In genomic region chr19:14656022-14656388, GRCm38 (mm10) we compare ENCODE assay signal across 22 mouse cellular contexts. TPM values are rescaled to one million over a fixed set of nuclear protein-coding genes. Genes with fewer than 3 reads are reported as not detected.
DNase-seq lines count a peak whose midpoint lies in the region; ATAC-seq and TF ChIP-seq lines count a peak whose summit lies in the region.
"Had no signal": no experiment of that assay in that cellular context is flagged by ENCODE, and none has a peak within 500 bp of the region (broad histone marks: within the 10 kb centered on the region; RNA-seq: fewer than 3 reads in every experiment).

No protein-coding gene starts in this region.

- WGBS in intestine, embryonic 15.5 days, result 36% methylated on average over 2 of the region's 2 CpGs
- 75% methylated on average over 2 of the region's 2 CpGs for WGBS in midbrain, embryonic 10.5 days

- H3K4me3 ChIP-seq in ES-Bruce4 (ENCODE audit: low read depth, low read length) (no peak overlapping the region), ES-E14 (ENCODE audit: insufficient read depth in 1 of 2, low read depth in 1 of 2, low read length in 2 of 2, poor library complexity in 1 of 2, severe bottlenecking in 1 of 2) (no peak overlapping the region)
- no peak overlapping the region for H3K4me3 ChIP-seq in intestine, embryonic 15.5 days (replicated peaks)
- H3K4me3 ChIP-seq in midbrain, embryonic 10.5 days, result no peak overlapping the region
- H3K4me3 ChIP-seq: embryonic facial prominence, embryonic 15.5 days; erythroblast, embryonic 14.5 days; forebrain, embryonic 10.5 days; gastrocnemius, adult 2 months; heart, embryonic 10.5 days; hindbrain, embryonic 12.5 days had no signal

- peak; percentile 97 for TF ChIP-seq EP300 in ES-Bruce4 (IDR thresholded peaks at IDR 0.05; ENCODE audit: insufficient read depth, low read depth, low read length)

- no peaks in the 10 kb centered on the region for H3K36me3 ChIP-seq in ES-Bruce4 (ENCODE audit: control insufficient read depth, insufficient read depth, low read length, poor library complexity, severe bottlenecking)
- H3K36me3 ChIP-seq in ES-E14 (ENCODE audit: control insufficient read depth, insufficient read depth, low read length, poor library complexity, severe bottlenecking), result peaks cover 2% of the 10 kb centered on the region; the same call in 1 of the 2 replicates
- H3K36me3 ChIP-seq in intestine, embryonic 15.5 days, result no peaks in the 10 kb centered on the region
- H3K36me3 ChIP-seq in midbrain, embryonic 10.5 days, result no peaks in the 10 kb centered on the region
- H3K36me3 ChIP-seq: embryonic facial prominence, embryonic 15.5 days; forebrain, embryonic 10.5 days; heart, embryonic 10.5 days; hindbrain, embryonic 12.5 days had no signal

- no peaks in the 10 kb centered on the region for H3K27me3 ChIP-seq in ES-Bruce4 (ENCODE audit: control insufficient read depth, insufficient read depth, low read length, poor library complexity, severe bottlenecking)
- no peaks in the 10 kb centered on the region for H3K27me3 ChIP-seq in intestine, embryonic 15.5 days (replicated peaks)
- H3K27me3 ChIP-seq in midbrain, embryonic 10.5 days (ENCODE audit: low read depth, poor library complexity, severe bottlenecking), result peaks cover 33% of the 10 kb centered on the region
- H3K27me3 ChIP-seq: embryonic facial prominence, embryonic 15.5 days; hindbrain, embryonic 12.5 days had no signal

- H3K9me3 ChIP-seq in ES-Bruce4 (replicated peaks; ENCODE audit: control insufficient read depth, insufficient read depth, low read length, poor library complexity, severe bottlenecking) (no peaks in the 10 kb centered on the region), ES-E14 (ENCODE audit: control insufficient read depth, insufficient read depth, low read depth, low read length) (no peaks in the 10 kb centered on the region)
- no peaks in the 10 kb centered on the region for H3K9me3 ChIP-seq in intestine, embryonic 15.5 days
- H3K9me3 ChIP-seq in midbrain, embryonic 10.5 days (replicated peaks), result no peaks in the 10 kb centered on the region
- H3K9me3 ChIP-seq: embryonic facial prominence, embryonic 15.5 days; forebrain, embryonic 10.5 days; heart, embryonic 10.5 days; hindbrain, embryonic 12.5 days had no signal

- no peak for DNase-seq in ES-E14 (ENCODE audit: low read depth, low spot score)
- DNase-seq in midbrain, embryonic 10.5 days (ENCODE audit: low spot score), result no peak
- DNase-seq in gastrocnemius, postnatal 25 days, result no peak
- no peak for DNase-seq in left cerebral cortex, adult 8-10 months (ENCODE audit: low spot score in 2 of 2)
- DNase-seq: adrenal gland, postnatal 14 days; cerebellum, adult 2 months; cerebellum, postnatal 10 days; embryo, embryonic 11 days; gastrocnemius, adult 2 months; gastrocnemius, postnatal 36 days; heart, adult 18-20 months; heart, postnatal 10 days; heart, postnatal 4 days; kidney, adult 11 months had no signal

- TF ChIP-seq CTCF in ES-Bruce4 (IDR thresholded peaks at IDR 0.05; ENCODE audit: low read depth, low read length), result no peak

- H3K4me2 ChIP-seq in intestine, embryonic 15.5 days (replicated peaks), result no peak overlapping the region
- H3K4me2 ChIP-seq: embryonic facial prominence, embryonic 15.5 days; hindbrain, embryonic 12.5 days had no signal

- peak overlapping the region; percentile 94 for H3K27ac ChIP-seq in ES-Bruce4 (ENCODE audit: insufficient read depth, low read length)
- H3K27ac ChIP-seq in ES-E14 (ENCODE audit: insufficient read depth, low read depth, low read length, poor library complexity, severe bottlenecking), result no peak overlapping the region; the same call in 1 of the 2 replicates
- H3K27ac ChIP-seq in intestine, embryonic 15.5 days, result peak overlapping the region; percentile 44; the same call in 1 of the 2 replicates
- H3K27ac ChIP-seq in midbrain, embryonic 10.5 days (replicated peaks), result no peak overlapping the region
- H3K27ac ChIP-seq: embryonic facial prominence, embryonic 15.5 days; forebrain, embryonic 10.5 days; gastrocnemius, adult 2 months; heart, embryonic 10.5 days; hindbrain, embryonic 12.5 days had no signal

- peak; percentile 50 for ATAC-seq in intestine, embryonic 15.5 days
- ATAC-seq: hindbrain, embryonic 16.5 days had no signal

- TF ChIP-seq POLR2A in ES-Bruce4 (IDR thresholded peaks at IDR 0.05; ENCODE audit: insufficient read depth, low read length), result no peak

- H3K4me1 ChIP-seq in ES-Bruce4 (ENCODE audit: control insufficient read depth, insufficient read depth, low read length) (peaks cover 2% of the 10 kb centered on the region), ES-E14 (ENCODE audit: control insufficient read depth in 2 of 2, insufficient read depth in 2 of 2, low read length in 2 of 2, poor library complexity in 1 of 2) (peaks cover 2 to 19% of the 10 kb centered on the region in 2 experiments; a peak in 3 of 4 replicates)
- H3K4me1 ChIP-seq in intestine, embryonic 15.5 days (replicated peaks), result no peaks in the 10 kb centered on the region
- peaks cover 20% of the 10 kb centered on the region for H3K4me1 ChIP-seq in midbrain, embryonic 10.5 days
- H3K4me1 ChIP-seq: embryonic facial prominence, embryonic 15.5 days; hindbrain, embryonic 12.5 days had no signal

- H3K9ac ChIP-seq in ES-Bruce4 (ENCODE audit: low read depth, poor library complexity, severe bottlenecking) (no peak overlapping the region), ES-E14 (ENCODE audit: insufficient read depth, low read depth, low read length, poor library complexity, severe bottlenecking) (no peak overlapping the region)
- no peak overlapping the region for H3K9ac ChIP-seq in intestine, embryonic 15.5 days
- H3K9ac ChIP-seq: embryonic facial prominence, embryonic 15.5 days; hindbrain, embryonic 12.5 days had no signal

- in situ Hi-C loops in ES-E14 (cut with MboI; ENCODE audit: low sequenced_read_pairs in 2 of 2, unreplicated experiment in 2 of 2), result no loop called here

TF ChIP-seq in ES-E14, 5 proteins besides CTCF, POLR2A, EP300 and RAD21:
- TF ChIP-seq ZNF384 (IDR thresholded peaks at IDR 0.05; ENCODE audit: low read depth, low read length) (0 out of 2 replicates have a peak, but pooled peaks have one; percentile 36), HCFC1 (IDR thresholded peaks at IDR 0.05; ENCODE audit: borderline replicate concordance, insufficient read depth, low read length) (no peak), CHD2 (IDR thresholded peaks at IDR 0.05; ENCODE audit: low read depth, low read length) (0 out of 2 replicates have a peak, but pooled peaks have one; percentile 62)

RNA-seq across cellular contexts. Expression of gene Tle4, which starts 58.2 kb away (rescaled TPM):
- polyA plus RNA-seq in ES-Bruce4 (2011; ENCODE audit: insufficient read depth, insufficient read length, low read depth, missing spikeins), result 44.2 and 45.5 TPM in 2 replicates
- total RNA-seq in ES-E14 (2012; rRNA removed), result 45.7 and 52.4 TPM in 2 replicates
- polyA plus RNA-seq in intestine, embryonic 15.5 days (2015; fragmentation: Nextera tagmentation; extraction: Ambion mirVana), result 19.2 and 19.4 TPM in 2 replicates
- 19.0 and 23.6 TPM in 2 replicates for polyA plus RNA-seq in midbrain, embryonic 10.5 days (2016; fragmentation: Nextera tagmentation; extraction: Ambion mirVana)
- 10 to 100 TPM; 15.2 to 18.6 TPM for total RNA-seq in gastrocnemius, postnatal 25 days (2021)
- total RNA-seq in left cerebral cortex, adult 8-10 months (2022), result 10 to 100 TPM; 44.8 to 52.3 (median 47.4) TPM

Comparison
In these comparisons a context has a peak if more than half of its experiments do, and no peak if none do; other contexts are left out.
1. H3K27ac ChIP-seq: peak in ES-Bruce4 (single experiment) and intestine, embryonic 15.5 days (single experiment); none in ES-E14 (single experiment) and midbrain, embryonic 10.5 days (single experiment).